Mouse (Mus musculus) cerebellum, adult 18-20 months (tissue): Measurements from ENCODE around the gene Sst.

Source experiments
- DNase-seq, 2 experiments: peaks; one replicate each; pipeline ENCODE4 v3.0.0; 2021

The Sst gene

GRCm38 (mm10) chr16:23855242-23855641 lies 35.5 kb downstream of the Sst start:
- DNase-seq, result no peak

- DNase-seq, result no peak
Measured at GRCm38 (mm10) chr16:23849720-23850119, 41.0 kb downstream of the Sst start.

GRCm38 (mm10) chr16:23849176-23849575 lies 41.6 kb downstream of the Sst start:
- DNase-seq, result no peak

GRCm38 (mm10) chr16:23844622-23845021 lies 46.1 kb downstream of the Sst start:
- no peak for DNase-seq

- no peak for DNase-seq
Measured at GRCm38 (mm10) chr16:23842609-23843008, 48.1 kb downstream of the Sst start.
